Mouse (Mus musculus) cortical plate, adult 2 months (tissue): Measurements from ENCODE around the gene Nppc. TPM values are rescaled to one million over a fixed set of nuclear protein-coding genes. Genes with fewer than 3 reads are reported as not detected.

ENCODE experiments used
- H3K27ac ChIP-seq: fragments of 200-500 bp; 2 replicates; pipeline ENCODE4 v1.5.1; 2012; ENCODE audit warnings: low read length, control low read depth, inconsistent platforms; ENCODE audit not compliant: insufficient read depth
- H3K4me1 ChIP-seq: fragments of 200-500 bp; 2 replicates; pipeline ENCODE4 v1.6.1; 2011; ENCODE audit warnings: low read length; ENCODE audit not compliant: control insufficient read depth, insufficient read depth
- H3K4me3 ChIP-seq: fragments of 200-500 bp; 2 replicates; pipeline ENCODE4 v1.5.1; 2011; ENCODE audit warnings: mild to moderate bottlenecking, low read length, control low read depth; ENCODE audit not compliant: insufficient read depth
- CTCF ChIP-seq: fragments of 200-500 bp; IDR thresholded peaks from 2 replicates; pipeline ENCODE4 v1.5.1; 2011; ENCODE audit warnings: mild to moderate bottlenecking, control low read depth, low read length; ENCODE audit not compliant: insufficient read depth; ENCODE audit errors: extremely low read depth
- POLR2A ChIP-seq: fragments of 200-500 bp; IDR thresholded peaks from 2 replicates; pipeline ENCODE4 v1.6.1; 2011; ENCODE audit warnings: mild to moderate bottlenecking, low read length, control low read depth; ENCODE audit not compliant: insufficient read depth; ENCODE audit errors: extremely low read depth
- polyA plus RNA-seq: library from polyadenylated mRNA; depleted of rRNA; stranded (reverse); fragments of >200 nt; gene quantifications from 2 replicates; pipeline ENCODE4 v1.2.3, GENCODE M21; 2012; rRNA removed

Nppc gene
- polyA plus RNA-seq, 1 experiment = 11.9 TPM

DNA sequence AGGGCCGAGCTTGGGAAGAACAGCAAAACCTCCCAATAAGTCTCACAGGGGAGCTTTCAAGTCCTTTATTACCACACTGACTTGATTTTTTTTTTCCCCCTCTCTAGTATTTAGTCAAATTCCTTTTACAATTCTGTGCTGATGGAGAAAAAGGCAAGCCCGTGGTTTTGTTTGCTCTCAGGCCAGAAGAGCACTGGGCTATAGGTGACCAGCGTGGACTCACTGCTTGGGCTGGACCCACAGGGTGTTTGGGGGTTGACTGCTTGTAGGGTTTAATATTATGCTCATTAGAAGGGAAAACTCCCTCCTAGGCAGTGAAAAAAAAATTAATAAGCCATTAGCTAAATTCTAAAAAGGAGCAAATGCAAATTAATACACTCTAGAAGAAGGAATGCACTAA lies 36.9 kb downstream of the Nppc start:
- no peak overlapping the region for H3K4me3 ChIP-seq
- no peaks in the 10 kb centered on the region for H3K4me1 ChIP-seq
- H3K27ac ChIP-seq = no peak overlapping the region
- TF ChIP-seq POLR2A (no peak), CTCF (no peak)

DNA sequence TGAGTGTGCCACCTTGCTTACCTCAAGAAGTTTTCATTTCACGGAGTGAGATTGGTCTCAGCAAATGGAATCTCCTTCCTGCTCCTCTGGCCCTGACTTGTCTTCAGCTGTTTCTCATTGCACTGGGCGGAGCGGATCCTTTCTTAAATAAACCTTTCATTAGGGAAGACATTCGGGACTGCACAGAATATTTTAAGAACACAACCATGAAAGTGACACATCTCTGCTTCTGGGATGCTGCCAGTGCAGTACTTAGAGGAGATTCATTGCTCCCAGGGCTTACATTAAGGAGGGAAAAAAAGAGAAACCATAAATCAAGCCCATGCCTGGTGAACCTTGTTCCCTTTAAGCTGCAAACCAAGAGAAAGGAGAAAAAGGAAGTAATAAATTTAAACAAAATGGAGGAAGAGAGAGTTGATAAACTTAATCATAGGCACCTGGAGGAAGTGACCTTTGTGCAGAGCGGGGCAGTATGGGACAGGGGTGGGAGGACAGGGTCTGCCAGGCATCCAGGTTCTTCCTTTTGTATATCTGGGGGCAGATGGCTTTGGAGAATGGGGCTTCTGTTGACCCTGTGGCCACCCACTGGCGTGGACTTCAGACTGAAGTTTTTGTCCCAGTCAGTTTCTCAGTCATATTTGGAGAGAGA lies 37.5 kb downstream of the Nppc start:
- Histone ChIP-seq H3K27ac (no peak overlapping the region), H3K4me1 (no peaks in the 10 kb centered on the region), H3K4me3 (no peak overlapping the region)
- TF ChIP-seq POLR2A (no peak), CTCF (no peak)

- no peak overlapping the region for H3K27ac ChIP-seq
- no peak overlapping the region for H3K4me3 ChIP-seq
- H3K4me1 ChIP-seq = no peaks in the 10 kb centered on the region
- no peak for TF ChIP-seq CTCF
- no peak for TF ChIP-seq POLR2A
Observed at GRCm38 (mm10) chr1:86630527-86630926, 39.8 kb downstream of the Nppc start.

DNA sequence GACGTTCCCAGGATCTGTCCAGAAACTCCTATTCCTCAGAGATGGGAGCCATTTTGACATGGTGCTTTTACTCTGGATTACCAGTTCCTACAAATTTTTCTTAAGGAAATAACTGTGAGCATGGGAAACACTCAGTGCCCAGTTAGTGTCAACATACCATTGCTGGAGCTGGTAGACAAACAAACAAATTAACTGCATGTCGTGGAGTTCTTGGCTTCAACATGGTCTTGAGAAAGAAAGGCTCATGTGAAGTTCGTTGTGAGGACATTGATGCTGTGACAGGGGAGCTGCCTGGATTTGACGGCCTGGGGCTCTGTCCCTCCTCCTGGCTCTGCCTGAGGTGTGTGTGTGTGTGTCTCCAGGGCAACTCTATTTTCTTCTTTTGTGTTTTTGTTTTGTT lies 40.4 kb downstream of the Nppc start:
- TF ChIP-seq POLR2A = no peak
- no peak for TF ChIP-seq CTCF
- H3K27ac ChIP-seq = no peak overlapping the region
- H3K4me3 ChIP-seq = no peak overlapping the region
- H3K4me1 ChIP-seq = no peaks in the 10 kb centered on the region

GRCm38 (mm10) chr1:86628270-86628669 lies 42.1 kb downstream of the Nppc start:
- no peak overlapping the region for H3K4me3 ChIP-seq
- TF ChIP-seq POLR2A (no peak), CTCF (no peak)
- no peak overlapping the region for H3K27ac ChIP-seq
- H3K4me1 ChIP-seq = no peaks in the 10 kb centered on the region

DNA sequence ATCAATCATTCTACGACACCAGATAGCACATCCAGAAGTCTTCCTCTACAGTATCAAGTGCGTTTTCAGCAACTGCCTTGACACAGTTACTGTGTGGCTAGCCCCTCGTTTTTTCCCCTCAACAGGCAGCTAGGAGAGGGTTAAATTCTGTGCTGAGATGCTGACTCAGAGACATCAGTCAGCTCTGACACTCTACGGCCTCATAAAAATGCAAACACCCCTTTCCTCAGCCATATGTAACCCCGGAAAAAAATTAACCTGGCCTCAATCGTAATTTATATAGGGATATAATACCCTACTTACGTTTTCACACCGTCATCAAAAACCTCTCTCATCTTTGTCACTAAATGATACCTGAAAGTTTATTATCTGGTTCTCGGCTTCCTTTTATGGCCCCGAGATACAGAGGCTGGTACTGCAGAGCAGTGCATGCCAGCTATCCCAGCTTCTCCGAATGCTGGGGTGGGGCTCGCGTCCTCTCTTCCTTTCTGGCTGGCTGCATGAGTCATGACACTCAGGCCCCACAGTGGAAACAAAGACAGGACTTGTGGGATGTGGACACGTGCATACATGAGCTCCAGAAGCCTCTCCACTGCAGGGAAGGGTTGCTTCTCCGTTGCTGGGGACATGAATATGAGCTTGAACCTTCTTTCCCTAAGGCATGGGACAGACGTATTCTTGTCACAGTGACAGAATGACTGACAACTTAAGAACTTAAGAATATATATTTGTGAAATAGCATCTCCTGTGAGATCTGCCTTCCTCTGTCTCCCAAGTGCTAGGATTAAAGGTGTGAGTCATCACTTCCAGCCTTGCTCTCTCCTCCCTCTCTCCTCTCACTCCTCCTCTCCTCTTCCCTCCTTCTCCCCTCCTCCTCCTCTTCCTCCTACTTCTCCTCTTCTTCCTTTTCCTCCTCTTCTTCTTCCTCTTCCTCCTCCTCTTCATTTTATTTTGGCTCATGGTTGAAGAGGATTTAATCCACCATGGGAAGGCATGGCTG lies 47.1 kb downstream of the Nppc start:
- H3K4me3 ChIP-seq = no peak overlapping the region
- no peaks in the 10 kb centered on the region for H3K4me1 ChIP-seq
- TF ChIP-seq POLR2A (no peak), CTCF (no peak)
- peak overlapping the region; percentile 25; the same call in 1 of the 2 replicates for H3K27ac ChIP-seq

DNA sequence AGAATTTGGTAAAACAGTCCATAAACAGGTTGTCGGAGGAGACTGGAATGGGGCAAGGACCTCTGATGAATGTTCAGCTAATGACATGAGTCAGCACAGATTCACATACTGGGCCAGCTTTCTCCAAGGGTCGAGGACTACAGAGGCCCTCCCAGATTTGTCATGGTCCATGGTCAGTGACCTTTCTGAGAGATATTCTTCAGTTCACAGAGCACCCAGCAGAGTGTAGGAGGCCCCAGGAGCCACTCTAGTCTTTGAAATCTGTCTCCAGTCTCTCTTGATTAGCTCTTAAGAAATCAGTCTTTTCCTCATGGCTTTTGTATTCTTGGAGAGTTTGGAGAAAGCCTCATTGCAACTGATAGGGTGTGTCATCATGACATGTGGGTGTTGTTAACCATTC lies 48.1 kb downstream of the Nppc start:
- no peak overlapping the region; the same call in 1 of the 2 replicates for H3K27ac ChIP-seq
- H3K4me1 ChIP-seq = no peaks in the 10 kb centered on the region
- TF ChIP-seq CTCF = no peak
- TF ChIP-seq POLR2A = no peak
- no peak overlapping the region for H3K4me3 ChIP-seq

- Histone ChIP-seq H3K4me1 (no peaks in the 10 kb centered on the region), H3K27ac (no peak overlapping the region), H3K4me3 (no peak overlapping the region)
- TF ChIP-seq CTCF (peak; percentile 76), POLR2A (no peak)
Observed at GRCm38 (mm10) chr1:86618454-86619125, 51.8 kb downstream of the Nppc start.

Other genes starting within 250 kb of the Nppc start
- gene Nmur1, start 244.3 kb downstream of the Nppc start, polyA plus RNA-seq = 0.09 and 0.25 TPM in 2 replicates
- not detected in 2 replicates for gene Tex44, start 244.2 kb downstream of the Nppc start, polyA plus RNA-seq
- gene Ptma, start 143.8 kb downstream of the Nppc start, polyA plus RNA-seq = 548 and 595 TPM in 2 replicates
- gene Pde6d, start 87.9 kb downstream of the Nppc start, polyA plus RNA-seq = 72.4 and 74.9 TPM in 2 replicates
- gene Cops7b, start 87.7 kb downstream of the Nppc start, polyA plus RNA-seq = 36.5 and 38.7 TPM in 2 replicates
- 22.7 and 22.8 TPM in 2 replicates for gene Dis3l2, start 33.2 kb upstream of the Nppc start, polyA plus RNA-seq